Mouse (Mus musculus): Measurements from ENCODE around the gene Prkd1. TPM values are rescaled to one million over a fixed set of nuclear protein-coding genes. Genes with fewer than 3 reads are reported as not detected.

Prkd1 gene
- total RNA-seq, 2 experiments from 2014 or later, result not detected

- ATAC-seq (replicated peaks; ENCODE audit: low FRiP score, poor library complexity, severe bottlenecking), result no peak
Observed at GRCm38 (mm10) chr12:50457151-50457550, 191.7 kb downstream of the Prkd1 start.

GRCm38 (mm10) chr12:50451761-50452160 is 197.1 kb downstream of the Prkd1 start:
- ATAC-seq (replicated peaks; ENCODE audit: low FRiP score, poor library complexity, severe bottlenecking), result no peak

DNA sequence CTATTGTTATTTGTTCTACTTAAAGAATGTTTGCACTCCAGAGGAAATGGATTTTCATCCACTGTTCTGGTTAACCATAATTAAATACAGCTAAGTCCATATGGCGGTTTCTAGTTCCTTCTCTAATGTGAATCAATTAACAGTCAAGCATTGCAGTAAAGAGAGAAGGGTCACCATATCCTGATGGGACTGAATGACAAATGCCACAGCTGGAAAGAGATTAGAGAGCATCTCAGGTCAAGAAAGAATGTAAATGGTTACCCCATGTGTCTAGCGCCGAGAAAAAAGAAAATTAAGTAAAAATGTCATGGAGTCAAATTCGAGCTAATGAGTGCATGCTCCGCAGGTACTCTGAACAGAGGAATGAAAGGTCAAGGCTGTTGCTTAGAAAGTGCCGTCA is 212.2 kb downstream of the Prkd1 start:
- ATAC-seq (replicated peaks; ENCODE audit: low FRiP score, poor library complexity, severe bottlenecking), result no peak

DNA sequence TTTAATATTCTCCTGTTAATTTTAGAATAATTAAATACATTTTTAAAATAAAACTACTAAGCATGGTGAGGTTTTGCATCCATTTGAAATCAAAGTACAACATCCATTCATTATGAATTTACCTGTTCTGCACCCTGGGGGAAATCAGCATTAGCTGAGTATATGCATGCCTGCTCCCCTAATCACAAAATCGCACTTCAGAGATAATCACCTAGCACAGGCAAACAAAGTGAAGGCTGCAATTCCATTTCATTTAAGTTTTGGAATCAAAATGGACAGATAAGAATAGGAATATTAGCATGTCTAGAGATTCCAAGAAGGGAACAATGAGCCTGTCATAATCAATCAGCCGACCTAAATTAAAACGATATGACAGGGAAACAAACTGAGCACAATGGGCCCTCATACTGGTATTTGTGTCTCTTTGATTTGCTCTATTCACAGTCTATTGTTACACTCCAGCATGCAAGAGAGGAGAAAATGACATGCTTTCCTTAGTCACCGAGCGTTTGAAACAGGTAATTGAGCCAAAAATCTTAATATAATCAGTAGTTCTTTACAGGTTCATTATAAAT is 218.7 kb downstream of the Prkd1 start:
- no peak for ATAC-seq (replicated peaks; ENCODE audit: low FRiP score, poor library complexity, severe bottlenecking)

DNA sequence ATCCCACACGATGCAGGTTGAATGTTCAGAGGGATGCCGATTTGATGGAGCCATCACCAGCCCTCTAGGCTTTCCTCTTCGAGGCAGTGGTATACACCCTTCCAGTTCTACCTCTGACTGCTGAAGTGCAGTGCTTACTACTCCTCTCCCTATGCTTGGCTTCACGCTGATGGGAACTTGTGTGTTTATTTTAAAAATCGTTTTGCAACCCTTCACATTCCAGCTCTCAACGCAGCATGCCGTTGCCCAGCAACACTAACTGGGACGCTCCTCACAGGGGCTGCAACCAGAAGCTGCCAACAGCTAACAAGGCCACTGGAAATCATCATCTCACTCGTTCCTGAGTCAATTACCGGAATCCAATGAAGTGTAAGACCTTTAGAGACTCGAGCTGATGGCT is 296.5 kb downstream of the Prkd1 start:
- no peak for ATAC-seq (replicated peaks; ENCODE audit: low FRiP score, poor library complexity, severe bottlenecking)

DNA sequence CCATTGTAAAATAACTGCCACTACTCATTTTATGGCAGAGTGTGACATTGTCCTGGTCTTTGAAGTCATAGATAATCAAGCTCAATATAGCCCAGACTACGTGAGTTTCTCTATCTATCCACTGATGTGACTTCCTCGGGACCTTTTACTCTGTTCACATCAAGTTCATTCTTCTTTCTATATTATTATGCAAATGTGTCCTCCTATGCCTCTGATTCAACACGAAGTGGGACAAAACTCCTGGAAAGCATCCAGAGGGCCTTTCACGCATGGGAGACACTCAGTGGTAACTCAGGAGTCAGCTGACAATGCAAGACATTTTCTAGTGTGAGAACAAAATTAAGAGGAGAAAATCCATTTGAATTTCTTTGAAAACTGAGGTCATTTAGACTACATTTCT is 315.7 kb downstream of the Prkd1 start:
- no peak for ATAC-seq (replicated peaks; ENCODE audit: low FRiP score, poor library complexity, severe bottlenecking)

- ATAC-seq (replicated peaks; ENCODE audit: low FRiP score, poor library complexity, severe bottlenecking), result no peak
Observed at GRCm38 (mm10) chr12:50314634-50315033, 334.3 kb downstream of the Prkd1 start.

DNA sequence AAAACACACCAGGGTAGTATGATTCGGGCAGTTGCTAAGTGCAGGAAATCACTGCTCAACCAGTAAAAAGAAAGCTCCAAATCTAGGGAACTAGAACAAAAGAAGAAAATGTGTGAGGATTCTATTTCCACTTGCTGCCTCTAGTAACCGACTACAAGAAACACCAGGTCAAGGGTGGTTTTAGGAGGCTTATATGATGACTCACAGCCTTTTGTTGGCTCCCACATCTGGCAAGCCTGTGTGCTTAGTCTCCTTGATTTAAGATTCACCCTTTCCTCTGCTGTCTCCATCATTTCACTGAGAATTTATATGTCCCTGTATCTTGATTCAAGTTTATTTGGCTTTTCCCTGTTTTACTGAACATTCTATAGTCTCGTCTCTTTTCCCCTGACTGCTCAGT is 339.6 kb downstream of the Prkd1 start:
- ATAC-seq (replicated peaks; ENCODE audit: low FRiP score, poor library complexity, severe bottlenecking), result no peak

DNA sequence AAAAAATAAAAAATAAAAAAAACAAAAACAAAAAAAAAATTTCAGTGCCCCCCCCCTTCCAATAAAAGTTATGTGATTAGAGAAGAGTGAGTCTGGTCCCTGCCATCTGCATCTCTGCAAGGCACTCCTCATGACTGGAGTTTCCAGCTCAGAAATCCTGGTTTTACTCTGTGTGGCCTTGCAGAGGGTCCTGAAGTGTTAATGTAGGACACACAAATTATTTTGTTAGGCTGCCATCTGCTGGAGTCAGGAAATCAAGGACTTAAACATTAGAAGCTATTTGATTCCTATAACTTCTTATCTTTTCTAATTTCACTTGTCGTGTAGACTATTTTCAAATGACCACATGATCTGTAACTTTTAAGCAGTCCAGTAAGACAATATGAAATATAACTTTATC is 347.6 kb downstream of the Prkd1 start:
- no peak for ATAC-seq (replicated peaks; ENCODE audit: low FRiP score, poor library complexity, severe bottlenecking)

DNA sequence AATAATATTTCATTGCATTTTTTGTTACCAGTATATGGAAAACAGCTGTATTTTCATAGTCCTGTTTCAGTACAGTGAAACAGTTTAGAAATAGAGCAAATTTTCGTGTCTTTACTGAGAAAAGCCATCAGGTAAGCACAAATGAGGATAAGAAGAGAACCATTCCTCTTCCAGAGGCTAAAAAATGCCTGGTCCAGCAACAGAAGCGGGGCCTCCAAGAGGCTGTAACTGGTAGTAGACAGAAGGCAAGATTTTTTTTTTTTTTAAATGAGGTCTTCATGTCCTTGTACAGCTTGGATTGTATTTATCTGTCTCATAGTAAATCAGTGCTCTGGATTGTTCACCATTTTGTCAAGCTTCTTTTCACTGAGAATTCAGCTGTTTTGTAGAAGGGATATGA is 352.8 kb downstream of the Prkd1 start:
- no peak for ATAC-seq (replicated peaks; ENCODE audit: low FRiP score, poor library complexity, severe bottlenecking)

- ATAC-seq (replicated peaks; ENCODE audit: low FRiP score, poor library complexity, severe bottlenecking), result no peak
Observed at GRCm38 (mm10) chr12:50295549-50295948, 353.3 kb downstream of the Prkd1 start.

GRCm38 (mm10) chr12:50292834-50293233 is 356.1 kb downstream of the Prkd1 start:
- ATAC-seq (replicated peaks; ENCODE audit: low FRiP score, poor library complexity, severe bottlenecking), result no peak
